Mouse (Mus musculus): ENCODE data around the gene Coq3. TPM values are rescaled to one million over a fixed set of nuclear protein-coding genes. Genes with fewer than 3 reads are reported as not detected.

Coq3 gene
- 10 to 100 TPM; 12.1 to 13.3 TPM for total RNA-seq (2021)
- long read RNA-seq, experiment 1, transcript Coq3-201 (7 exons, 2,651 nt): major isoform, 6 of 31 reads
- long read RNA-seq, experiment 1, partial matches to known transcripts: 0 of 31 reads
- long read RNA-seq, experiment 1, other reads (novel, unspliced or antisense): 25 of 31 reads
- long read RNA-seq, experiment 2, transcript Coq3-201 (7 exons, 2,651 nt): major isoform, 14 of 35 reads
- long read RNA-seq, experiment 2, partial matches to known transcripts: 0 of 35 reads
- long read RNA-seq, experiment 2, other reads (novel, unspliced or antisense): 21 of 35 reads

DNA sequence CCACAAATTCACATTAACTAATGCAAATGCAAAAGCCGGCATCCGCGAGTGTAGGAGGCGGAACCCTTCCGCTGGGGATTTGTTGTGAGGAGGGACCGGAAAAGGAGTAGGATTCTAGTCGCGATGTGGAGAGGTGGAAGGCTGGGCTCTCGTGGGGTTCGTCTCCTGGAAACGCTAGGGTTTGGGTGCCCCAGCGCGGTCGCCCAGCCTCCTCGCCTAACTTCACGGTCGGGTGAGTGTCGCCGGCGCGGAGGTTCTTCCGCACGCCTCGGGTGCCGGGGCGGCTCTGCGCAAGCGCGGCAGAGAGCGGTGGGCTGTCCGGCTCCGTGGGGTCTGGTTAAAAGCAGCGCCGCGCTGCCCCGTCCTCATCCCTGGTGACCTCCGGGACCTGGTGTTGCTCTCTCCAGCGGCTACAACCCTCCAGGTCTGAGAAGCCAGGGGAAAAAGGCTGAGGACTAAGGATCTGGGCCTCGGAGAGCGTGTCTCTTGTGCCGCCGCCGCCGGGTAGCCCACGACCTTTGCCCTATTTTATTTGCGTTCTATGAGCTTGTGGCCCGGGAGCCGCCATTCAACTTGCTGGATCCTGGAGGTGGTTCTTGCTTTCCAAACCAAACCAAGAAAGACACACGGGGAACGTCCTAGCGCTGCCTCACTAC lies at the start of gene Coq3:
TSS of gene Coq3 (plus strand) at position 109 of the 656 bp plus-strand sequence.
- peak; percentile 89 to 91 for DNase-seq (ENCODE audit: low spot score in 2 of 2)
- no peak for TF ChIP-seq CTCF (conservative IDR thresholded peaks at IDR 0.05)
- H3K4me3 ChIP-seq: peak within 1 kb of the TSS; percentile 91

DNA sequence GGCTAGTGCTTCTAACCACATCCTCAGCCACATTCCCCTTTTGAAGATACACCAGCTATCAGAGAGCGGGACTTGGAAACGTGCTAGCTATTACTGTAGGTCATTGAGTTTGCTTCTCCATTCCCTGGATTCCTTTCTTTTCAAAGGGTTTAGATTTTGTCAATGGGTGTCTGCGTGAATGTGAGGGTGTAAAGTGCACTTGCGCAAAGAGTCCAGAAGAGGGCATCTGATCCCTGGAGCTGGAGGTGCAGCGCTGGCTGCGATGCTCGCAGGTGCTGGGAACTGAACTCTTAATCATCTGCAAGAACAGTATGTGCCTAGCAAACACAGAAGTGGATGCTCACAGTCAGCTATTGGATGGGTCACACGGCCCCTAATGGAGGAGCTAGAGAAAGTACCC lies 46.6 kb upstream of the Coq3 start:
- H3K27ac ChIP-seq: no peak overlapping the region
- DNase-seq (ENCODE audit: low spot score in 2 of 2): no peak
- 0 out of 2 replicates have a peak, but pooled peaks have one; percentile 10 for TF ChIP-seq CTCF (conservative IDR thresholded peaks at IDR 0.05)

More for the DNA sequence above, at the start of gene Coq3:
- H3K27ac ChIP-seq: peak within 1 kb of the TSS; percentile 90

GRCm38 (mm10) chr4:21847481-21848286 lies 31.8 kb upstream of the Coq3 start, which contains the start of gene Pnisr:
Gene Pnisr, plus strand, starts transcription at chr4:21847583.
- peak; percentile 96 for TF ChIP-seq CTCF (conservative IDR thresholded peaks at IDR 0.05)

More for the DNA sequence above, 46.6 kb upstream of the Coq3 start:
- H3K4me3 ChIP-seq: no peak overlapping the region

GRCm38 (mm10) chr4:21848287-21848630 lies 31.2 kb upstream of the Coq3 start:
- H3K4me3 ChIP-seq: peak overlapping the region; percentile 100
- no peak for TF ChIP-seq CTCF (conservative IDR thresholded peaks at IDR 0.05)

More at GRCm38 (mm10) chr4:21847481-21848286, 31.8 kb upstream of the Coq3 start, which contains the start of gene Pnisr:
- Histone ChIP-seq H3K27ac (peak within 1 kb of the TSS; percentile 99), H3K4me3 (peak within 1 kb of the TSS; percentile 100)
- DNase-seq (ENCODE audit: low spot score in 2 of 2): peak; percentile 94 to 96

GRCm38 (mm10) chr4:21857481-21857880 lies 22.0 kb upstream of the Coq3 start:
- DNase-seq (ENCODE audit: low spot score in 2 of 2): no peak
- no peak for TF ChIP-seq CTCF (conservative IDR thresholded peaks at IDR 0.05)
- H3K4me3 ChIP-seq: no peak overlapping the region

More at GRCm38 (mm10) chr4:21848287-21848630, 31.2 kb upstream of the Coq3 start:
- H3K27ac ChIP-seq: peak overlapping the region; percentile 99
- peak; percentile 89 to 90 for DNase-seq (ENCODE audit: low spot score in 2 of 2)

DNA sequence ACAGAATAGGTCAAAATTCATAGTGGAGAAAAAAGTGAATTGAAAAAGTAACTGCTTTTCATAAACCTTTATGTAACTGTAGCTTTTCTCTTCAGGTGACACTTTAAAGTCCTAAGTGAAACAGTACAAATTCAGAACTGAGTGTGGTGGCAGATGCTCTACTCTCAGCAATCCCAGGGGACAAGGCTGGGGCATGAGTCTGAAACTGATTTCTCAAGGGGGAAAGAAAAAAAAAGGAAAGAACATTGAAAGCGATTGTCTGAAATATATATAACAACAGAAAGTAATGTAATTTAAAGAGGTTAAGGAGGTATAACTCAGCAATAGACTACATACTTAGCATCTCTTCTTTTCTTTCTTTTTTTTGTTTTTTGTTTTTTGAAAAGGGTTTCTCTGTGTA lies 14.2 kb upstream of the Coq3 start:
- Histone ChIP-seq H3K4me3 (no peak overlapping the region), H3K27ac (no peak overlapping the region)
- TF ChIP-seq CTCF (conservative IDR thresholded peaks at IDR 0.05): no peak
- no peak for DNase-seq (ENCODE audit: low spot score in 2 of 2)

More at GRCm38 (mm10) chr4:21857481-21857880, 22.0 kb upstream of the Coq3 start:
- 0 out of 2 replicates have a peak overlapping the region, but pooled peaks have one; percentile 40 for H3K27ac ChIP-seq

- Histone ChIP-seq H3K4me3 (peak overlapping the region; percentile 91), H3K27ac (peak overlapping the region; percentile 90; the same call in 1 of the 2 replicates)
- TF ChIP-seq CTCF (conservative IDR thresholded peaks at IDR 0.05): no peak
- DNase-seq (ENCODE audit: low spot score in 2 of 2): no peak
These were observed 697 bp upstream of the Coq3 start for GRCm38 (mm10) chr4:21878776-21879175.

DNA sequence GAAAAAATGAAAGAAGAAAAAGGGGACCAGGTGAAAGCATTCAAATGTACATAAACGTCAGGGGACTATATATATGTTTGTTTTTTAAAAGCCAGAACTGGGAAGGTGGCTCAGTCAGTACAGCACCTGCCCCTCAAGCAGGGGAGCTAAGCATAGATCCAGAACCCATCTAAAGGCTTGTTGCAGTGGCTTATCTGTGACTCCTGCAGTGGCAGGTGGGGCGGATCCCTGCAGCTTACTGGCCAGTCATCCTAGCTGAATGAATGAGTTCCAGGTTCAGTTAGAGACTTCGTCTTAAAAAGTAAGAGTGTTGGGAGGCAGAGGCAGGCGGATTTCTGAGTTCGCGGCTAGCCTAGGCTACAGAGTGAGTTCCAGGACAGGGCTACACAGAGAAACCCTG lies 3.3 kb downstream of the Coq3 start:
- TF ChIP-seq CTCF (conservative IDR thresholded peaks at IDR 0.05): no peak
- H3K27ac ChIP-seq: no peak overlapping the region
- DNase-seq (ENCODE audit: low spot score in 2 of 2): no peak
- no peak overlapping the region for H3K4me3 ChIP-seq

DNA sequence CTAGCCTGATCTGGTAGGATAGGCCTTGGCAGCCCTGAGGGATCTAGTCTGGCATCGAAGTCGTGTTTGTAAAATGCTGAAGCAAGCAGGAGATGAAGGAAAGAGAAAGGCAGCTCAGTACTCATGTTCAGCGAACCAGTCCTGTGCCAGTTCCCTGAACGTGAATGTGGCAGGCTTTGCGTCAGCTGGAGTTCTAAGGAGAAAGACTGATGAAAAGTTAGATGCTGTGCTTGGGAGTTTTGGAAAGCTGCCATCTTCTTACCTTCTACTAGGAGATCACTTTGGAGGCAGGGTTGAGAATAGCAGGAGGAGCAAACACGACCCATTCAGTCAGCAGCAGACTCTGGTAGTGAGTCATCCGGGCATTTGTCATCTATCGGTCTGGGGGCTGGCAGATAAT lies 6.4 kb downstream of the Coq3 start:
- Histone ChIP-seq H3K27ac (no peak overlapping the region), H3K4me3 (no peak overlapping the region)
- no peak for DNase-seq (ENCODE audit: low spot score in 2 of 2)
- TF ChIP-seq CTCF (conservative IDR thresholded peaks at IDR 0.05): no peak

GRCm38 (mm10) chr4:21930971-21931771 lies 51.7 kb downstream of the Coq3 start, which contains the start of gene Faxc:
Gene Faxc, plus strand, starts transcription at chr4:21931329.
- TF ChIP-seq CTCF (conservative IDR thresholded peaks at IDR 0.05): no peak
- H3K4me3 ChIP-seq: peak within 1 kb of the TSS; percentile 74
- H3K27ac ChIP-seq: peak within 1 kb of the TSS; percentile 95
- peak; percentile 43 to 48 for DNase-seq (ENCODE audit: low spot score in 2 of 2)

DNA sequence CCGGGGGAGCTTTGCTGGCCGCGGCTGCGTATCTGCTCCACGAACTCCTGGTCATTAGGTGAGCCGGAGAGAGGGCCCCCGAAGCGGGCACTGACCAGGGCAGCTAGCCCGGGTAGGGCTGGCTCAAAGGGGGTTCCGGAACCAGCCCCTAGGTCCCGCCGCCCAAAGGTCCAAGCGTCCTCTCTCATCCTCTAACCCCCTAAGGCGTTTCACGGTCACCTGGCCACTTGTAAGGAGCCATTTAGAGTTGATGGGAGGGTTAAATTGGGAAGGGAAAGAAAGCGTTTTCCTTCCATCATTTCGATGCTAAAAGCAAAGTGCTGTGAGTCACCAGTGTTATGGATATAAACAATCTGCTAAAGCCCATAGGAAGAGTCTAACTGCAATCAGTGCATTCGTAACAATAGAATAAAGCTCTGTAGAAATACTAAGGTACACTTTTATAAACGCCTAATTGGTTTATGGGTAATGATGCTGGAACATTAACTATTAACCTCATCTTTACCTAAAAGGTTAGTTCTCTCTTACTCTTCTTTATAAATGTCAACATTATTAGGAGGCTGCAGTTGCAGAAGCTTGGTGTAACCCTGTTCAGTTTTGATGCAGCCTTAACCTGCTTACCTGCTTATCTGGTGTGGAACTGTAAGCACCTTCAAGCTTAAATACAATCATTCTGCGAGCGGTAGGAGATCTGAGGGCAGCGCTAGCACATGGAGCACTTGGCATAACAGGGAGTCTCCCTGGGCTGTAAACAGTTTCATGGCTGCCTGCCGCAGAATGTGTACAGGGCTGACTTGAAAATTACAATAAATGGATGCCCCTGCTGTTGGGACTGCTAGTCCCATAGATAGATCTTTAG lies 52.5 kb downstream of the Coq3 start:
- DNase-seq (ENCODE audit: low spot score in 2 of 2): no peak
- peak overlapping the region; percentile 74 for H3K4me3 ChIP-seq
- no peak for TF ChIP-seq CTCF (conservative IDR thresholded peaks at IDR 0.05)
- peak overlapping the region; percentile 95 for H3K27ac ChIP-seq

Measured in layer of hippocampus, adult 2 months (tissue).